Mouse (Mus musculus) forebrain, embryonic 11.5 days (tissue): ENCODE measurements around the gene Fgf7. TPM values are rescaled to one million over a fixed set of nuclear protein-coding genes. Genes with fewer than 3 reads are reported as not detected.

Source experiments
- ATAC-seq: fragments of 200-750 bp; cut with Nextera tagmentation; replicated peaks from 2 replicates; pipeline ENCODE4 v1.8.0; 2017; ENCODE audit warnings: moderate TSS enrichment; ENCODE audit not compliant: low FRiP score
- DNase-seq: peaks from one replicate; pipeline ENCODE4 v3.0.0-alpha.2; 2017; ENCODE audit warnings: low spot score
- H3K27ac ChIP-seq: fragments of 300-500 bp; sonication (generic); 2 replicates; pipeline ENCODE4 v1.5.1; 2014; ENCODE audit warnings: low read depth, low read length
- H3K27me3 ChIP-seq: fragments of 300-500 bp; sonication (generic); 2 replicates; pipeline ENCODE4 v1.6.1; 2014; ENCODE audit warnings: mild to moderate bottlenecking, low read length, mixed read lengths; ENCODE audit not compliant: control insufficient read depth, insufficient read depth
- H3K36me3 ChIP-seq: fragments of 300-500 bp; sonication (generic); 2 replicates; pipeline ENCODE4 v1.6.1; 2014; ENCODE audit warnings: mild to moderate bottlenecking, low read length, moderate library complexity, mixed read lengths; ENCODE audit not compliant: control insufficient read depth, insufficient read depth
- H3K4me1 ChIP-seq: fragments of 300-500 bp; sonication (generic); replicated peaks from 2 replicates; pipeline ENCODE4 v1.6.1; 2014; ENCODE audit warnings: low read length, mixed read lengths; ENCODE audit not compliant: control insufficient read depth, insufficient read depth
- H3K4me2 ChIP-seq: fragments of 300-500 bp; sonication (generic); 2 replicates; pipeline ENCODE4 v1.6.1; 2014; ENCODE audit warnings: low read depth, mild to moderate bottlenecking, low read length, moderate library complexity, mixed read lengths; ENCODE audit not compliant: severe bottlenecking
- H3K4me3 ChIP-seq: fragments of 300-500 bp; sonication (generic); 2 replicates; pipeline ENCODE4 v1.5.1; 2014; ENCODE audit warnings: low read depth, low read length
- H3K9ac ChIP-seq: fragments of 300-500 bp; sonication (generic); 2 replicates; pipeline ENCODE4 v1.6.1; 2014; ENCODE audit warnings: low read length
- H3K9me3 ChIP-seq: fragments of 300-500 bp; sonication (generic); 2 replicates; pipeline ENCODE4 v1.6.1; 2016; ENCODE audit warnings: low read length, mixed read lengths; ENCODE audit not compliant: control insufficient read depth
- WGBS: fragments of 180-500 bp; shearing (Covaris S2); extraction: QIAGEN DNeasy Blood & Tissue Kit; methylation state at CpG from one replicate; pipeline ENCODE4 v1.1.7; 2014; 5-methylcytosine and 5-hydroxymethylcytosine counted together
- polyA plus RNA-seq: library from polyadenylated mRNA; unstranded; fragments of >200 nt; fragmentation: Nextera tagmentation; extraction: Ambion mirVana; gene quantifications from 2 replicates; pipeline ENCODE4 v1.2.1, GENCODE M21; 2014

Fgf7 gene
- polyA plus RNA-seq, 1 experiment from 2014 or later = 0.37 TPM

DNA sequence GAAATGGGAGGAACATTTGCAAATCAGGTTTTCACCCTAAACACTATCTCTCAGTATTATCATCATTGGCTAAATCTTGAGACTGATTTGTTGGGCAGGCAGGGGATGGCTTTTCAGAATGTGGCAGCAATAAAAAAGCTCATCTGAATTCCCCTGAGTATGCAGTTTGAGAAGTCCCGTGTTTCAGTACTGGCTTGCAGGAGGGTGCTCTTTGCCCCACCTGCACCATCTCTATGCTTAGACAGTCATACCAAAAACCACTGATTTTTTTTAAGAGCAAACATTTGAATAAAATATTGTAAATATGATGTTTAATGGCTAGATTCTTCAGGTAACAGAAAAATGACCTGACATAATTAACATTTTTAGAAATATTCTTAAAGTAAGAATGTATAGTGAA, 35.3 kb downstream of the Fgf7 start:
- no peaks in the 10 kb centered on the region for H3K9me3 ChIP-seq
- H3K36me3 ChIP-seq = no peaks in the 10 kb centered on the region
- no peak overlapping the region for H3K4me2 ChIP-seq
- ATAC-seq (no peak), DNase-seq (no peak)
- 79% methylated on average over 1 of the region's 1 CpGs for WGBS
- H3K4me3 ChIP-seq = no peak overlapping the region
- H3K9ac ChIP-seq = no peak overlapping the region
- H3K27me3 ChIP-seq = no peaks in the 10 kb centered on the region
- no peak overlapping the region for H3K27ac ChIP-seq
- H3K4me1 ChIP-seq = no peaks in the 10 kb centered on the region

DNA sequence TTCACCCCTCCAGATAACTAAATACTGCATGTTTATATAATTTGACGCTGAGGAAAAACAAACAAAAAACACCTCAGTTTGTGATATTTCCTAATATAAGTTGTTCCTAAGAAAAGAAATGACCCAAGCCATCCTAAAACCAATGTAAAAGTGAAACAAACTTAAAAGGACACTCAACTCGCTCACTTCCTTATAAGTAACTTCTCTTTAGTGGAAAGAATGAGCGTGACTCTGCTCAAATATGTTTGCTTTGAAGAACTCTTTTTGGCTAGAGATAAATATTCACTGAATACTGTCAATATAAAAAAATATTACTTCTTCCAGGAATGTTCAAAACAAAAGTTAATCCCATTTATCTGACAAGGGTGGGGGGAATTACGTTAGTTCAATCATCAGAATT, 39.3 kb downstream of the Fgf7 start:
- Histone ChIP-seq H3K4me2 (no peak overlapping the region), H3K27me3 (no peaks in the 10 kb centered on the region), H3K4me3 (no peak overlapping the region), H3K4me1 (no peaks in the 10 kb centered on the region), H3K9ac (no peak overlapping the region), H3K9me3 (no peaks in the 10 kb centered on the region), H3K27ac (no peak overlapping the region), H3K36me3 (no peaks in the 10 kb centered on the region)
- WGBS = 92% methylated on average over 4 of the region's 4 CpGs
- no peak for ATAC-seq
- no peak for DNase-seq

DNA sequence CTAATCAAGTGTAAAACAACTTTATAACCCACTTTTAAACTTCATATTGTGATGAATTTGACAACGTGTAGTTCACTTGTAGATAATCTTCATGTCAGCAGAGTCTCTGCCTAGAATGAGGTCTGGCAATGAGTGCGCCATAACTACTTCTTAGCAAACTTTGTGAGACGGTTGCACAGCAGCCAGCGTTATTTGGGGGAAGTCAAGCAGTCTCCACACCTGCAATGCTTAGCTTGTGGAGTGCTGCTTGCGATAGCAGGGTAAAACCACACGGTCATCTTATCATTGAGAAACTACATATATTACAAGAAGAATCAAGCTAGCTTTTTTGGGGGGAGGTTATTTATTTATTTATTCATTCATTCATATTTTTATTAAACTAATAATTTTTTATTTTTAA, 42.0 kb downstream of the Fgf7 start:
- no peaks in the 10 kb centered on the region for H3K4me1 ChIP-seq
- H3K9me3 ChIP-seq = no peaks in the 10 kb centered on the region
- no peak overlapping the region for H3K4me3 ChIP-seq
- DNase-seq = no peak
- no peak overlapping the region for H3K27ac ChIP-seq
- no peak overlapping the region for H3K9ac ChIP-seq
- no peak for ATAC-seq
- no peak overlapping the region for H3K4me2 ChIP-seq
- H3K36me3 ChIP-seq = no peaks in the 10 kb centered on the region
- H3K27me3 ChIP-seq = no peaks in the 10 kb centered on the region
- 96% methylated on average over 6 of the region's 6 CpGs for WGBS

DNA sequence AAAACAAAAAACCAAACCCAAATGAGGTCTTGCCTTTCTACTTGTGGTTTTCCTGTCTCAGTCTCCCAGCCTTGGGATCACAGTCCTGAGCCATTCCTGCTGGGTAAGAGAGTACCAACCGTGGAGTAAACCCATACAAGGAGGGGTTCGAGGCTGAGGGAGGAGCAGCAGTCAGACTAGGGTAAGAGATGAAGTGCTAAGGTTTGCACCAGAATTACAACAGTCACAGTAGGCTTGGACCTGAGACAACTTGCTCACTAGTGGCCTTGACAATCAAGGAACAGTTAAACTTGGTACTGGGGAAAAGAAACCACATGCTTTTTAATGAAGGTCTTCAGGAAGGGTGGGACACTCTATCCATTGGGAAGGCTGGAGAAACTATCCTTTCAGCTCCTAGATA, 44.6 kb downstream of the Fgf7 start:
- 81% methylated on average over 2 of the region's 2 CpGs for WGBS
- no peaks in the 10 kb centered on the region for H3K27me3 ChIP-seq
- no peak overlapping the region for H3K4me3 ChIP-seq
- H3K27ac ChIP-seq = no peak overlapping the region
- H3K9ac ChIP-seq = no peak overlapping the region
- H3K4me2 ChIP-seq = no peak overlapping the region
- no peak for DNase-seq
- H3K4me1 ChIP-seq = no peaks in the 10 kb centered on the region
- H3K9me3 ChIP-seq = no peaks in the 10 kb centered on the region
- no peaks in the 10 kb centered on the region for H3K36me3 ChIP-seq
- ATAC-seq = no peak

DNA sequence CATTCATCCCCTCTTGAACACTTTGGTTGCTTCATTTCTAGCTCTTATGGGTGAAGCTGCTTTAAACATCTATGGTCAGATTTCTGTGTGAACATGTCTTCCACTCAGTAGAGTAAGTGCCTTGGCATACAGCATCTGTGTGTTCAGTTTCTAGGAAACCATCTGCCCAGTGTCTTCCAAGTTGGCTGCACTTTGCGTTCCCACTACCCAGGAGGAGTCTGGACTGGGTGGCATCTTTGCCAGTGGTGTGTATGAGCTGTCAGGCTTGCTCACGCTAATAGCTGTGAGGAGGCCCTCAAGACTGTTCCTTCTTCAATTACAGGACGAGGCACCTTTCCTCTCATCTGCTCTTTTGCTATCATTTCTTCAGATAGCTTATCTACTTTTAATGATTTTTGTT, 49.9 kb downstream of the Fgf7 start:
- 84% methylated on average over 3 of the region's 3 CpGs for WGBS

DNA sequence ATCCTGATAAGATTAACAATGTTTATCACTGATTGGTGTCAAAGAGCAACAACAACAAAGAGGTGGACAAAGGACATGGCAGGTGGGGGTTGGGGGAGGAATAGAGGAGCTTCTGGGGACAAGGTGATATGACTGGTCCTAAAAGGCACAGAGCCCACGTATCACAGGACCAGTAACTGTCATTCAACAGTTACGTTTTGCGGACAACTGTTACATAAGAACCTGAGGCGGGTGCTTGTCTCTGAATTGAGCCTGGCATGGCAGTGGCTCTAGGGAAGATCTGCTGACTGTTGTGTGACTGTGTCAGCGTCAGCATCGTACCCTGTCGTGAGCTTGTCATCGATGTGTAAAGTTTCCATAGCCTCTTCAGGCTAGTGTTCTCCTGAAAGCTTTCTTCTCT, 51.7 kb downstream of the Fgf7 start:
- Histone ChIP-seq H3K27me3 (no peaks in the 10 kb centered on the region), H3K36me3 (no peaks in the 10 kb centered on the region), H3K9me3 (no peaks in the 10 kb centered on the region), H3K9ac (no peak overlapping the region), H3K27ac (no peak overlapping the region), H3K4me1 (no peaks in the 10 kb centered on the region), H3K4me2 (no peak overlapping the region), H3K4me3 (no peak overlapping the region)
- WGBS = 72% methylated on average over 8 of the region's 8 CpGs
- no peak for ATAC-seq
- DNase-seq = no peak

More for the DNA sequence above, 49.9 kb downstream of the Fgf7 start:
- no peak overlapping the region for H3K4me3 ChIP-seq
- H3K4me1 ChIP-seq = no peaks in the 10 kb centered on the region
- H3K9ac ChIP-seq = no peak overlapping the region
- ATAC-seq = no peak
- DNase-seq = no peak
- no peaks in the 10 kb centered on the region for H3K27me3 ChIP-seq
- no peaks in the 10 kb centered on the region for H3K9me3 ChIP-seq
- no peaks in the 10 kb centered on the region for H3K36me3 ChIP-seq
- no peak overlapping the region for H3K4me2 ChIP-seq
- H3K27ac ChIP-seq = no peak overlapping the region

DNA sequence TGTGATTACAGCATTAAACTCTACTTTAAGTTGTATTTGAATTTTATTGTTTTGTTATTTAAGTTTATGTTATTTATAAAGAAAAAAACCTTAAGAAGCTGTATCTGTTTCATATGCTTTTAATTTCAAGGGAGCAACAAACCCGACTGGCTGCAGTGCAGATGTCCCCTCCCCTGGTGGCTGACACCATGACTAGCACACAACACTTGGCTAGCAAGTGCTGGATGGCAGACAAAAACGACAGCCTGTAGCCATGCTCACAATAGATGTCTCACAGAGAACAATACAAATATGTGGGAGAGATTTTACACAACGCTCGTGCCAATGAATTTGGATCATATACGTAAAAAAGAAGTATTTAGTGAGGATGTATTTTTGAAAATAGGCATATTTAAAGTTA, 56.0 kb downstream of the Fgf7 start:
- ATAC-seq (no peak), DNase-seq (no peak)
- H3K27me3 ChIP-seq = no peaks in the 10 kb centered on the region
- no peak overlapping the region for H3K9ac ChIP-seq
- no peak overlapping the region for H3K4me3 ChIP-seq
- H3K4me1 ChIP-seq = no peaks in the 10 kb centered on the region
- H3K4me2 ChIP-seq = no peak overlapping the region
- no peaks in the 10 kb centered on the region for H3K36me3 ChIP-seq
- WGBS = 73% methylated on average over 5 of the region's 5 CpGs
- no peaks in the 10 kb centered on the region for H3K9me3 ChIP-seq
- H3K27ac ChIP-seq = no peak overlapping the region

DNA sequence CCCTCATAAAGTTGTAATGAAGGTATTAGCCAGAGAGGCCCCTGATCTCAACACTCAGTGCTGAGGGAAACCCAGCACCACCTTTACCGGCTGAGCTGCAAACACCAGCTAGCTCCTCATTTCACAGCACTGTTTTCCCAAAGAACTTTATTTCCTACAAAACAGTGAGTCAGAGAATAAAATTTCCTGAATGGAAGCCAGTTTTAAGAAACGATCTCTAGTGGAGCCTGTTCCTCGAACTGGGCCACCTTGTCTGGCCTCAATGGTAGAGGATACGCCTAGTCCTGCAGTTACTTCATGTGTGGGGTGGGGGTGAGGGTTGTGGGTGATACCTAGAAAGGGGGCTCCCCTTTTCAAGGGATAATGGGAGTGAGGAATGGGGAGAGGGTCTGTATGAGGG, 60.2 kb downstream of the Fgf7 start:
- no peak overlapping the region for H3K27ac ChIP-seq
- no peaks in the 10 kb centered on the region for H3K36me3 ChIP-seq
- H3K27me3 ChIP-seq = no peaks in the 10 kb centered on the region
- no peaks in the 10 kb centered on the region for H3K9me3 ChIP-seq
- no peak overlapping the region for H3K9ac ChIP-seq
- DNase-seq (no peak), ATAC-seq (no peak)
- WGBS = 89% methylated on average over 4 of the region's 4 CpGs
- no peaks in the 10 kb centered on the region for H3K4me1 ChIP-seq
- H3K4me2 ChIP-seq = no peak overlapping the region
- no peak overlapping the region for H3K4me3 ChIP-seq
